Mouse (Mus musculus) brain, embryonic 18.5 days (tissue): Measurements from ENCODE around the gene Pdgfc.

Source experiments
- DNase-seq: peaks from one replicate; pipeline ENCODE4 v3.0.0-alpha.2; 2012; ENCODE audit warnings: low read depth, low spot score

Gene Pdgfc

DNA sequence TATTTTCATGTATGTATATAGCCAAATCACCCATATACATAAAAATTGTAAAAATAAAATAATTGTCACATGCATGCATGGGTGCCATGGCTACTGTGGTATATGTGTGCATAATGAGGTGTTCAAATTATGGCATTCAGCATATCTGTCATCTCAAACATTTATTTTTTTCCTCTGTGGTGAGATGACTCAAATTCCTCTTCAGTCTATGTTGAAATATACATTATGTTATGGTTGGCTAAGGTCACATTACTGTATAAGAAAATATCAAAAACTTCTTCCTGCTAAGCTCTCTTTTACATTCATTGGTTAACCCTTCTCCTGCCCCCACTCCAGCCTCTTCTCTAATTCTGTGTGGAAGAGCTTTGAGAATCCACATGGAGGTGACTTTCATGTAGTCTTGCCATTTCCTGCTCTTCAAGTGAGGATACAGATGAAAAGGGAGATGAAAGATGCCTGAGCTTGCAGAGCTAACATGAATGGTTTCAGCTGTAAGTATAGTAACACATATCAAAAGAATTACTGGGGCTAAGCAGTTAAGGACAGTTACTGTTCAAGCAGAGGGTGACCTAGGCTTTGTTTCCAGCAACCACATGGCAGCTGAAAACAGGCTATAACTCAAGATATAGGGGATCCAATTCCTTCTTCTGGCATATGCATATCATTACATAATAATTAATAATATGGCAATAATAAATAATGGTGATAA is 124.4 kb downstream of the Pdgfc start:
- no peak for DNase-seq

GRCm38 (mm10) chr3:81162129-81162528 is 125.9 kb downstream of the Pdgfc start:
- DNase-seq: no peak

GRCm38 (mm10) chr3:81164091-81164490 is 127.9 kb downstream of the Pdgfc start:
- DNase-seq: no peak

DNA sequence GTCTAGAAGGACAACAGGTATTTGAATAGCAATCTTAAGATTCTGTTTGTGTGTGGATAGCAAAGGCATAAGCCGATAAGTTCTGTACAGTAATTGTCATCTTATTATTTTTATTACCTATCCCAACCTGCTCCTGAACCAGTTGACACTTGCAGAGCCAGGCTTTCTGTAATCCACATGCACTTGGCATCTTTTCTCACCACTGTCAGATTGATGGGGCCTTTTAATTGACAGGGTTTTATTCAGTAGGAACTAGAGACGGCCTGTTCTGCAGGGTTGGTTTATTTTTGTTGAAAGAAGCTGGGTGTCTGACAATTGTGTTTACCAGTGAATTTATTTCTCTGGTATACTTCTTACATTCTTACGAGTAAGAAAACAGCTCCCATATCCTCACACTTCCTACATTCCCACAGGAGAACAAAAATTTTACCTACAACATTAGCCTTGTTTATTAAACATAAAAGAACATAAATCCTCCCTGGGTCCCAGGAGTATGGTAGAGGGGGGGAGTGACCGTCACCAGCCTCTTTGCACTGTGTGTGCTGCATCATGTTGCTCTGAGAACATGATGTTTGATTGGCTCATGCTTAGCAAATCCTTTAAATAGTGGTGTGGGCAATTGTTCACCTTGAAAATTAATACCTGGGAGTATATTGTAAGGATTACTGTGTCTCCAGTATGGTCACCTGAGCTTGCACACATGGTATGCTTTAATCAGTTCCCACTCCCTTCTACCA is 134.0 kb downstream of the Pdgfc start:
- no peak for DNase-seq

GRCm38 (mm10) chr3:81174832-81175231 is 138.6 kb downstream of the Pdgfc start:
- DNase-seq: no peak

- no peak for DNase-seq
Observed at GRCm38 (mm10) chr3:81181319-81182013, 145.2 kb downstream of the Pdgfc start.

GRCm38 (mm10) chr3:81196937-81197336 is 160.7 kb downstream of the Pdgfc start:
- DNase-seq: no peak

GRCm38 (mm10) chr3:81197644-81198043 is 161.4 kb downstream of the Pdgfc start:
- no peak for DNase-seq

DNA sequence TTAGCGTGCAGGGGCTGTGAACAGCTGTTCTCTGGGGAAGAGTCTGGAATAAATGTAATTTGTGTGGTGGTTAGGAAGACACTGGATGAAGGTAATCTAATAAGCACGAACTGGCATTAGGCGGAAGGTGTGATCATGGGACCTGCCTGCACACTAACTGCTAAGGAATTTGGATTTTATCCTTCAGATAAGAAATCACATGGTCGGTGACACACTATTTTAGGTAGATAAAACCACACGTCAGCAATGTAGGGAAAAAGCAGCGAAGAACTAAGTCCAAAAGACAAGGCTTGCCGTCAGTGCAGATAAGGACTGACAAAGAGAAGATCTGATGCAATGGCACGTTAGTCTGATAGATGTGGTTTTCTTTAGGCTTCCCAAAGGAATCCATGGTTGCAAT is 164.4 kb downstream of the Pdgfc start:
- DNase-seq: no peak

- DNase-seq: no peak
Observed at GRCm38 (mm10) chr3:81205201-81205600, 169.0 kb downstream of the Pdgfc start.

GRCm38 (mm10) chr3:81208246-81208645 is 172.0 kb downstream of the Pdgfc start:
- DNase-seq: no peak

DNA sequence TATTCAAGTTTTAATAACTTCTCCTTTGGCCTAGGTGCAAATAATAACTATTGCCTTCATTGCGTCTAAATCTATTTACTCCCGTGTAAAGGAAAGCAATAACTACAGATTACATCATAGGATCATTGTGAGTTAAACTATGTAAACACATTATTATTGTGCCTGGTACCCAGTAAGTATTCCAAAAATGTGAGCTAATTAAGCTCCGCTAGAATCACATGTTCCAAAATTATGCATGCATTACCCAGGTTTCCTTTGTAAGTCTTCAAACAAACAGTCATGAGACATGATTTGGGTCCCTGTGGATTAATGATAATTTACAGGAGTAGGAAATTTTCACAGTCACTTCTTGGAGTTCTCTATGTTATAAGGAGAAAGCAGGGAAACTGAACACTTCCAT is 174.9 kb downstream of the Pdgfc start:
- DNase-seq: no peak

GRCm38 (mm10) chr3:81211666-81212065 is 175.4 kb downstream of the Pdgfc start:
- DNase-seq: no peak

DNA sequence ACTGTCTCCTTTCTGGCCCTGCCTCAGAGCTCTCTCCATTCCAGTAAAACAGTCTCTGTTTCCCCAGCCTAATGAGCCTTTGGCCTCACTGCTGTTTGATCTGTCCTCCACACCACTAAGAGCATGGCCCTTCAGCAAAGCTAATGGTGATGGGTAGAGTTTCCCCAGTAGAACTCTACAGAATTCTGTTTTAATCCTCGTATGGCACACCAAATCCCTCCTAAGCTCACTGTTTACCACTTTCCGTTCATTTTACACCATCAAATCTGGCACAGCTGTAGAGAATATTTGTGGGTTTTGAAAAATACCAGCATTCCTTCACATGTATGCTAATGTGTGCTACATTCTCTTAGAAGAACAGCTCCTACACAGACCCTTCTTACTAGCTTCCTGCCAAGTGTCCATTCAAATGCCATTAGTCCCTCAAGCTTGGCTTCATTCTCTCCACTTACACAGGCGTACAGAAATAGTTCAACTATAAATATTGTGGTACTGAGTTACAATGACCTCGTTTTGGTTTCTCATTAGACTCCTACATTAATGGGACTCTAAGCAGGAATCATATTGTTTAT is 179.4 kb downstream of the Pdgfc start:
- no peak for DNase-seq

DNA sequence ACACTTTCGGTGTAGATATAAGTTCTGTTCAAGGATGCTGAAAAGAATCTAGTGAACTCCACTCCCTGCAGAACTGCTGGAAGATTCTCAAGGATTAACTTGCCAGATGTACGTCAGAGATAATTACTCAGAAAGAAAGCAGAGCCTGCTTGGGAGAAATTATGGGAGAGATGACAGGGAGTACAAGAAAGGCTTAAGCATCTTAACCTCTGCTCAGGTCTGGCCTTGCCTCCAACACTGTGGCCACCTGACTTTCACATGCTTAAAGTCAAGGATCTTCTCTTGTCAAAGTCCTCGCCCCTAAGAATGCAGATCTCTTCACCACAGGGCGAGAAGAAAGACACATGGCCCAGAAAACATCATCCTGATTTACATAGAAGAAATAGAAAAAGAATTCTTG is 185.5 kb downstream of the Pdgfc start:
- no peak for DNase-seq

DNA sequence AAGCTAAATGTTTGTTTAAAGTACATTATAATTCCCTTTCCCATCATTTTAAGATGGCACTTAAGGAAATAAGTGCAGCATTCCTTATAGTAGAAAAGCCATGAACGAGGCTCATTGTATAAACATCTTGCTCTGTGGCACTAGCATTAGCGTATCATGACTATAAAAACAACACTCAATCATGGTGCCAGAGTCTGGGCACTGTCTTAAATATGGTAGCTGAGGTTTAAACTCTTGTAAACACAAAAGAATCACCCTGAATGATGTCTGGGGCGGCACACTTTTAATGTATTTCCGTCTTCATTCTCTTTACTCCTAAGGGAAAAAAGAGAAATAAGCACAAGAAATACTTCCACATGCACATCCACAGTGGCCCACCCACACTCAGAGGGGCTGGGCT is 192.1 kb downstream of the Pdgfc start:
- no peak for DNase-seq

- DNase-seq: no peak
Observed at GRCm38 (mm10) chr3:81242697-81243590, 206.7 kb downstream of the Pdgfc start.

GRCm38 (mm10) chr3:81243591-81243990 is 207.4 kb downstream of the Pdgfc start:
- DNase-seq: no peak

DNA sequence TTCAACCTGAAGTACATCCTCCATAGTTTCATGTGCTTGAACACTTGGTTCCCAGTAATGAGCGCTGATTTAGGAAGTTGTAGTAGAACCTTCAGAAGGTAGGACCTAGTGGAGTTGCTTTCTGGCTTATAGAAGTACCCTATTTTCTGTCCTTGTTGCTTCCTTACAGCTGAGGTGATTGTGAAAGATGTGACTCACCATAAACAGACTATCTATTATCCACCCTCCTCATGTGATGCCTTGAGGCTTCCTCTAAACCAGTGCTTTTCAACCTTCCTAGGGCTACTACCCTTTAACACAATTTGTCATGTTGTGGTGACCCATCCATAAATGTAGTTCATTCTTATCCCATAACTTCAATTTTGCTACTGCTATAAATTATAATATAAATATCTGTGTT is 226.6 kb downstream of the Pdgfc start:
- DNase-seq: no peak
